Mouse (Mus musculus): ENCODE data around the gene Rtp2. TPM values are rescaled to one million over a fixed set of nuclear protein-coding genes. Genes with fewer than 3 reads are reported as not detected.
"Not testable (repeated sequence)": the region's sequence is repeated elsewhere in the genome, so short reads cannot be mapped to it uniquely, and the experiment has no call there.

Rtp2 gene
- polyA plus RNA-seq, 1 experiment from 2014 or later: not detected

DNA sequence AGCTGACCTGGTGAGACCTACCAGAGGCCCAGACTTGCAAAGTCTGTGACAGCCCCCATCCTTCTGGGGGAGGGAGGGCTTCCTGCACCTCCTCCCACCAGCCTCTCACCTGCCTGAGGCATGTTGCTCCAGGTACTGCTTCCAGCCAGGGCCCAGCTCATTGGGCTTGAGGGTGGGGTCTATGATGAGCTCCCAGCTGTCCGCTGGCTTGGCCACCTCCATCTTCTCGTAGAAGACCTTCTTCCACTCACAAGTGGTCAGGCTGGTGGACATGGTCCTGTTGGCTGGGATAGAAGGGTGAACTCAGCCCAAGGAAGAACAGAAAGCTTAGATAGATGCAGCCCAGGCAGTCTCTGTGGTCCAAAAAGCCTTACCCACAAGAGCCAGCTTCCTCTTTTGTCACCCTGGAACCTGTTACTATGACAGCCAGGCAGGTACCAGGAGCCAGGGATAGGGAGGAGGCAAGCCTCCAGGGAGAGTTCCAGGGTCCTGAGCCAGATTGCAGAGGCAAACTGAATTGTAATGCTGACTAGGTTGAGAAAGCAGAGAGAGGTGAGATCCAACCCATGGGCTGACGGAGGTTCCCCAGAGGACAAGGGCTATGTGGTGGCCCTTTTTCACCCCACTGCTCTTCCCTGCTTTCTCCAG is 1.6 kb downstream of the Rtp2 start:
- H3K27ac ChIP-seq (replicated peaks; ENCODE audit: low read depth, low read length): no peak overlapping the region
- H3K4me1 ChIP-seq (ENCODE audit: control insufficient read depth, insufficient read depth, low read length): no peaks in the 10 kb centered on the region
- DNase-seq (ENCODE audit: low spot score) (no peak), ATAC-seq (ENCODE audit: insufficient number of reproducible peaks, low FRiP score, low TSS enrichment, low read depth) (no peak)
- no peak overlapping the region for H3K4me3 ChIP-seq (ENCODE audit: low read depth, low read length)
- H3K36me3 ChIP-seq (ENCODE audit: control insufficient read depth, insufficient read depth, low read length): no peaks in the 10 kb centered on the region
- no peak overlapping the region for H3K9ac ChIP-seq (ENCODE audit: low read length)
- H3K27me3 ChIP-seq (ENCODE audit: control insufficient read depth, insufficient read depth, low read length): no peaks in the 10 kb centered on the region
- 87% methylated on average over 3 of the region's 3 CpGs for WGBS
- no peak overlapping the region for H3K4me2 ChIP-seq (ENCODE audit: low read depth, severe bottlenecking)
- H3K9me3 ChIP-seq (ENCODE audit: control insufficient read depth, low read length): no peaks in the 10 kb centered on the region

DNA sequence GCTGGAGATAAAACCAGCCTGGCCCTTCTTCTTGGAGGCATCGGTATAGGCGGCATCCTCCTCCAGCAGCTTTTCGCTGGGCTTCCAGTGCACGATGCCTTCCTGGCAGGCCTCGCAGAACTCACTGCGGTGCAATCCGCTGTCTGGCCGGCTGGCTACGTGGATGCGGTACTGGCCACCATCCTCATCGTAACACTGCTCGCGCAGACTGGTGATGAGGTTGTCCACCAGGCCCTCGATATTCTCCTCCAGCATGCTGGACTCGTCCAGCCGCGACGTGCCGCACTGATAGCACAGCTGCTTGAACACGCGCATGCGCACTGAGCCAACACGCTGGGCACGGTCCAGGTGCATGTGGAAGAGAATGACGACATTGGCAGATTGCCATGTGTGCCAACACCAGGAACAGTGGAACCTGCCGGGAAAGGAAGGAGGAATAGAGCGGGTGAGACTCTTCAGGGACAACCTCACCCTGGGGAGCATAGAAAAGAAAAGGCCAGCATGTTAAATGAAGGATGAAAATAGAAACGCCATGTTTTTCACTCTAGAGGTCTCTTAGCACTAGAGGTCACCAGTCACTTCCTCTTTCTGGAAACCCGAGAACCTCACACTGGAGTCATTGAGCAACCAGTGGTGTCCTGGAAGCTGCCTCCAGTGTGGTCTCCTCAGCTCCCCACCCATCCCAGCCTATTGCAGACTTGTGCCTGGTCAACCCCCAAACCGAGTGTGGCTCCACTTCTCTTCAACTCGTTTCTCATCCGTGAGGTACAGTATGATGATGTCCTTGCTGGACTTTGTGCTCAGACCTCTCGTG is 4.7 kb downstream of the Rtp2 start:
- H3K9me3 ChIP-seq (ENCODE audit: control insufficient read depth, low read length): no peaks in the 10 kb centered on the region
- H3K9ac ChIP-seq (ENCODE audit: low read length): no peak overlapping the region
- no peak overlapping the region for H3K4me2 ChIP-seq (ENCODE audit: low read depth, severe bottlenecking)
- no peak for ATAC-seq (ENCODE audit: insufficient number of reproducible peaks, low FRiP score, low TSS enrichment, low read depth)
- H3K27ac ChIP-seq (replicated peaks; ENCODE audit: low read depth, low read length): no peak overlapping the region
- no peaks in the 10 kb centered on the region for H3K36me3 ChIP-seq (ENCODE audit: control insufficient read depth, insufficient read depth, low read length)
- no peaks in the 10 kb centered on the region for H3K4me1 ChIP-seq (ENCODE audit: control insufficient read depth, insufficient read depth, low read length)
- H3K4me3 ChIP-seq (ENCODE audit: low read depth, low read length): no peak overlapping the region
- no peak for DNase-seq (ENCODE audit: low spot score)
- no peaks in the 10 kb centered on the region for H3K27me3 ChIP-seq (ENCODE audit: control insufficient read depth, insufficient read depth, low read length)
- WGBS: 93% methylated on average over 33 of the region's 33 CpGs

DNA sequence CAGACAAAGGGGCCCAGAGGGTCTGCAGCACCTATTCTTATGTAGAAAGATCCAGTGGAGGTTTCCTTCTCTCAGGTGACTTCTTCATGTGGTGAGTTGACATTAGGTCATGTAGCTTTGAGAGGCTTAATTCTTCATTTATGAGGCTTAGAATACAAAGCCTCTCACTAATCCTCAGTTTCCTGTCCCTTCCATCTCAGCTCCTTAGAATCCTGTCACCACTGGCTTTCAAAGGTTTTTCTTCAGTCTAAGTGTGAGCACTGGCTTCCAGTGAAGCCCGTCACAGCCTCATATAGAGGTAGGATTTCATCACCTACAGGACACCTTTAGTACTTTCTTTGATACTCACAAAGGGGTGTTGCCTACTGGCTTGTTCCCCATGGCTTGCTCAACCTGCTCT is 9.3 kb downstream of the Rtp2 start:
- Histone ChIP-seq H3K27me3 (ENCODE audit: control insufficient read depth, insufficient read depth, low read length) (no peaks in the 10 kb centered on the region), H3K27ac (replicated peaks; ENCODE audit: low read depth, low read length) (no peak overlapping the region), H3K9me3 (ENCODE audit: control insufficient read depth, low read length) (no peaks in the 10 kb centered on the region), H3K4me1 (ENCODE audit: control insufficient read depth, insufficient read depth, low read length) (no peaks in the 10 kb centered on the region), H3K4me2 (ENCODE audit: low read depth, severe bottlenecking) (no peak overlapping the region), H3K4me3 (ENCODE audit: low read depth, low read length) (no peak overlapping the region), H3K36me3 (ENCODE audit: control insufficient read depth, insufficient read depth, low read length) (no peaks in the 10 kb centered on the region), H3K9ac (ENCODE audit: low read length) (no peak overlapping the region)
- no peak for DNase-seq (ENCODE audit: low spot score)
- no peak for ATAC-seq (ENCODE audit: insufficient number of reproducible peaks, low FRiP score, low TSS enrichment, low read depth)
- 65% methylated on average over 1 of the region's 1 CpGs for WGBS

DNA sequence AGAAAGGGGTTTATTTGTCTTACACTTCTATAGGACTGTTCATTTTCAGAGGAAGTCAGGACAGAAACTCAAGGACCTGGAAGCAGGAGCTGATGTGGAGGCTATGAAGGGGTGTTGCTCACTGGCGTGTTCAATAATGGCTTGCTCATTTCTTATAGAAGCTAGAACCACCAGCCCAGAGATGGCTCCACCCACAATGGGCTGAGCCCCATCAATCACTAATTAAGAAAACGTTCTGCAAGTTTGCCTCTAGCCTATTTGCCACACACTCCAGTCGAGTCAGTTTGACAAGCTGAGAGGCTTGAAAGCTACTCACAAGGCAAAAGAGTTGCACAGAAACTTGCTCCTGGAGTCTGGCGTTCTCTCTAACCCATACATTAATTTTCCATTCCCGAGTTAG is 10.5 kb downstream of the Rtp2 start:
- ATAC-seq (ENCODE audit: insufficient number of reproducible peaks, low FRiP score, low TSS enrichment, low read depth) (no peak), DNase-seq (ENCODE audit: low spot score) (no peak)
- Histone ChIP-seq H3K4me2 (ENCODE audit: low read depth, severe bottlenecking) (no peak overlapping the region), H3K9me3 (ENCODE audit: control insufficient read depth, low read length) (no peaks in the 10 kb centered on the region), H3K9ac (ENCODE audit: low read length) (no peak overlapping the region), H3K4me3 (ENCODE audit: low read depth, low read length) (no peak overlapping the region), H3K4me1 (ENCODE audit: control insufficient read depth, insufficient read depth, low read length) (no peaks in the 10 kb centered on the region), H3K27me3 (ENCODE audit: control insufficient read depth, insufficient read depth, low read length) (no peaks in the 10 kb centered on the region), H3K27ac (replicated peaks; ENCODE audit: low read depth, low read length) (no peak overlapping the region), H3K36me3 (ENCODE audit: control insufficient read depth, insufficient read depth, low read length) (no peaks in the 10 kb centered on the region)
- 74% methylated on average over 5 of the region's 5 CpGs for WGBS

DNA sequence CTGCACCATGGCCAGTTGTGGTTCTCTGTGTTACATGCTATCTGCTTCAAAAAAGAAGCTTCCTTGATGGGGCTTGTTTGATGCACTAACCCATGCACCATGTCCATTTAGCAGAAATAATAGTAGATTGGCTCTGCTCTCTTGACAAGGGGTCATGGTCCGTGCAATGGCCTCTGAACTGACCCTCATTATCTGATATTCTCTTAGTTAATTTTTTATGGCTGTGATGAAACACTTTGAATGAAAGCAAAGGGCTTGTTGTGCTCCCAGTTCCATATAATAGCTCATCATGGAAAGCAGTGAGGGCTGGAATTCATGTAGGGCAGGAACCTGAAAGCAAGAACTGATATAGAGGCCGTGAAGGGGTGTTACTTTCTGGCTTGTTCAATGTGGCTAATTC is 12.8 kb downstream of the Rtp2 start:
- Histone ChIP-seq H3K4me3 (ENCODE audit: low read depth, low read length) (no peak overlapping the region), H3K27me3 (ENCODE audit: control insufficient read depth, insufficient read depth, low read length) (no peaks in the 10 kb centered on the region), H3K27ac (replicated peaks; ENCODE audit: low read depth, low read length) (no peak overlapping the region), H3K9me3 (ENCODE audit: control insufficient read depth, low read length) (no peaks in the 10 kb centered on the region), H3K9ac (ENCODE audit: low read length) (no peak overlapping the region), H3K4me1 (ENCODE audit: control insufficient read depth, insufficient read depth, low read length) (no peaks in the 10 kb centered on the region), H3K4me2 (ENCODE audit: low read depth, severe bottlenecking) (no peak overlapping the region), H3K36me3 (ENCODE audit: control insufficient read depth, insufficient read depth, low read length) (no peaks in the 10 kb centered on the region)
- DNase-seq (ENCODE audit: low spot score): no peak
- no peak for ATAC-seq (ENCODE audit: insufficient number of reproducible peaks, low FRiP score, low TSS enrichment, low read depth)
- WGBS: 80% methylated on average over 2 of the region's 2 CpGs

DNA sequence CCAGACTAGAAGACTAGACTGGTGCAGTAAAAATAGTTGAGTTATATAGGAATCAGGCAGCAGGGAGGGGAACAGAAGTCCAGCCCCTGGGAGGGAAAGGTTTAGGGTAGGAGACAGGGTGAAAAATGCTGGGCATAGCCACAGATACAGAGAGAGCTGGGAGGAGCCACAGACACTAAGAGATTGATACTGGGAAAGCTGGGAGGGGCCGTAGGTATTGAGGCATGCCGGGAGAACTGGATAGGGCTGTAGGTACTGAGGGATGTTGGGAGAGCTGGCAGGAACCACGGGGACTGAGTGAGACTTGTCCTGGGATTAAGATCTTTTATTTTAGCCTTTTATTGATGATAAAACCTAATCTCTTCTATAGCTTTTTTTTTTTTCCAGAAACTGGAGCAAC is 18.8 kb downstream of the Rtp2 start:
- Histone ChIP-seq H3K4me1 (ENCODE audit: control insufficient read depth, insufficient read depth, low read length) (no peaks in the 10 kb centered on the region), H3K9me3 (ENCODE audit: control insufficient read depth, low read length) (no peaks in the 10 kb centered on the region), H3K36me3 (ENCODE audit: control insufficient read depth, insufficient read depth, low read length) (no peaks in the 10 kb centered on the region), H3K27me3 (ENCODE audit: control insufficient read depth, insufficient read depth, low read length) (no peaks in the 10 kb centered on the region), H3K4me2 (ENCODE audit: low read depth, severe bottlenecking) (no peak overlapping the region), H3K4me3 (ENCODE audit: low read depth, low read length) (no peak overlapping the region), H3K27ac (replicated peaks; ENCODE audit: low read depth, low read length) (no peak overlapping the region), H3K9ac (ENCODE audit: low read length) (no peak overlapping the region)
- no peak for ATAC-seq (ENCODE audit: insufficient number of reproducible peaks, low FRiP score, low TSS enrichment, low read depth)
- 62% methylated on average over 3 of the region's 3 CpGs for WGBS
- no peak for DNase-seq (ENCODE audit: low spot score)

DNA sequence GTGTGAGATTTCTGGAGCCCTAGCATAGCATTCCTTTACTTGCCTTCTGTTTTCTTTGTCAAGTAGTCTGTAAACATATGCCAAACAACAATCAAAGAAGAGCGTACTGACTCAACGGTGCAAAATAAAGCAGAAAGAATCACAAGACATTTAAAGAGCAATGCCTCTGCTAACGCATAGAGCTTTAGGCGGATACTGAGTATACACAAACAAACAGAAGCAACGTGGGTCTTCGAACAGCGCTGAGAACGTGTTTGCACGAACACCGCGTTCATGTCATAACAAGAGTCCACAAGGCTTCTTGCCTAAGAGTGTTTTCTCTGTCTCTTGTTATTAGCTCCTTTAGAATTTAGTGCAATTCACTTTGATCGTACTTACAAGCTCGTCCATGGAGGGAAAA is 19.5 kb downstream of the Rtp2 start:
- H3K9me3 ChIP-seq (ENCODE audit: control insufficient read depth, low read length): no peaks in the 10 kb centered on the region
- H3K27me3 ChIP-seq (ENCODE audit: control insufficient read depth, insufficient read depth, low read length): no peaks in the 10 kb centered on the region
- DNase-seq (ENCODE audit: low spot score) (no peak), ATAC-seq (ENCODE audit: insufficient number of reproducible peaks, low FRiP score, low TSS enrichment, low read depth) (no peak)
- H3K4me2 ChIP-seq (ENCODE audit: low read depth, severe bottlenecking): no peak overlapping the region
- H3K36me3 ChIP-seq (ENCODE audit: control insufficient read depth, insufficient read depth, low read length): no peaks in the 10 kb centered on the region
- H3K27ac ChIP-seq (replicated peaks; ENCODE audit: low read depth, low read length): no peak overlapping the region
- no peak overlapping the region for H3K4me3 ChIP-seq (ENCODE audit: low read depth, low read length)
- no peaks in the 10 kb centered on the region for H3K4me1 ChIP-seq (ENCODE audit: control insufficient read depth, insufficient read depth, low read length)
- WGBS: 87% methylated on average over 13 of the region's 13 CpGs
- no peak overlapping the region for H3K9ac ChIP-seq (ENCODE audit: low read length)

DNA sequence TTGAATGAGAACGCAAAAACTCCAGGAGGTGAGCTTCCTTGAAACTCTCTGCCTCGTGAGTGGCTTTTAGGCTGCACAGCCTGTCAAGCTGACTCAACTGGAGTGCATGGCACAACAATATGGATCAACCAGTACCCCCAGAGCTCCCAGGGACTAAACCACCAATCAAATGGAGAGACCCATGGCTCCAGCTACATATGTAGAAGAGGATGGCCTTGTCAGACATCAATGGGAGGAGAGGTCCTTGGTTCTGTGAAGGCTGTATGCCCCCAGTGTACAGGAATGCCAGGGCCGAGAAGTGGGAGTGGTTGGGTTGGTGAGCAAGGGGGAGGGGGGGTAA is 23.2 kb downstream of the Rtp2 start:
- not testable (repeated sequence) for H3K9me3 ChIP-seq (ENCODE audit: control insufficient read depth, low read length); H3K4me2 ChIP-seq (ENCODE audit: low read depth, severe bottlenecking); H3K9ac ChIP-seq (ENCODE audit: low read length); H3K36me3 ChIP-seq (ENCODE audit: control insufficient read depth, insufficient read depth, low read length); DNase-seq (ENCODE audit: low spot score); ATAC-seq (ENCODE audit: insufficient number of reproducible peaks, low FRiP score, low TSS enrichment, low read depth); H3K4me1 ChIP-seq (ENCODE audit: control insufficient read depth, insufficient read depth, low read length); H3K27me3 ChIP-seq (ENCODE audit: control insufficient read depth, insufficient read depth, low read length); H3K27ac ChIP-seq (replicated peaks; ENCODE audit: low read depth, low read length); H3K4me3 ChIP-seq (ENCODE audit: low read depth, low read length)
- WGBS: 87% methylated on average over 3 of the region's 3 CpGs

Data from limb, embryonic 11.5 days (tissue).